Mouse (Mus musculus): ENCODE measurements around the gene Serpina3f.

- TF ChIP-seq HCFC1 (IDR thresholded peaks at IDR 0.05; ENCODE audit: borderline replicate concordance, insufficient read depth, low read length) (no peak), CHD2 (IDR thresholded peaks at IDR 0.05; ENCODE audit: low read depth, low read length) (no peak), MAFK (IDR thresholded peaks at IDR 0.05; ENCODE audit: insufficient read depth, low read depth, low read length) (no peak), ZC3H11A (IDR thresholded peaks at IDR 0.05; ENCODE audit: borderline replicate concordance, low read depth, low read length) (no peak)
These were observed 31.3 kb downstream of the Serpina3f start for GRCm38 (mm10) chr12:104245595-104245994.
